Mouse (Mus musculus): ENCODE results near the gene Clic4. TPM values are rescaled to one million over a fixed set of nuclear protein-coding genes. Genes with fewer than 3 reads are reported as not detected.
A peak's percentile ranks its signal among the peaks of the same experiment; 100 is the strongest.

Clic4 gene
- polyA plus RNA-seq, 1 experiment from 2014 or later = 66.9 TPM

GRCm38 (mm10) chr4:135297146-135297545 is 24.5 kb upstream of the Clic4 start:
- Histone ChIP-seq H3K4me3 (ENCODE audit: low read depth, low read length) (no peak overlapping the region), H3K9me3 (ENCODE audit: control insufficient read depth) (no peaks in the 10 kb centered on the region), H3K36me3 (ENCODE audit: control insufficient read depth, insufficient read depth) (no peaks in the 10 kb centered on the region), H3K9ac (ENCODE audit: low read depth, low read length) (no peak overlapping the region), H3K27ac (ENCODE audit: low read depth, low read length) (no peak overlapping the region), H3K27me3 (replicated peaks; ENCODE audit: control insufficient read depth, insufficient read depth, low read length) (no peaks in the 10 kb centered on the region), H3K4me2 (replicated peaks; ENCODE audit: low read depth) (no peak overlapping the region), H3K4me1 (replicated peaks; ENCODE audit: control insufficient read depth, insufficient read depth, low read length) (peaks cover 3% of the 10 kb centered on the region; the same call in 1 of the 2 replicates)
- 87% methylated on average over 7 of the region's 7 CpGs for WGBS
- no peak for TF ChIP-seq CTCF (IDR thresholded peaks at IDR 0.05; ENCODE audit: low read depth)
- no peak for ATAC-seq

- Histone ChIP-seq H3K9ac (ENCODE audit: low read depth, low read length) (no peak overlapping the region), H3K9me3 (ENCODE audit: control insufficient read depth) (no peaks in the 10 kb centered on the region), H3K4me3 (ENCODE audit: low read depth, low read length) (no peak overlapping the region), H3K27me3 (replicated peaks; ENCODE audit: control insufficient read depth, insufficient read depth, low read length) (no peaks in the 10 kb centered on the region), H3K27ac (ENCODE audit: low read depth, low read length) (no peak overlapping the region), H3K36me3 (ENCODE audit: control insufficient read depth, insufficient read depth) (no peaks in the 10 kb centered on the region), H3K4me1 (replicated peaks; ENCODE audit: control insufficient read depth, insufficient read depth, low read length) (peaks cover 3% of the 10 kb centered on the region; the same call in 1 of the 2 replicates), H3K4me2 (replicated peaks; ENCODE audit: low read depth) (no peak overlapping the region)
- no peak for ATAC-seq
- TF ChIP-seq CTCF (IDR thresholded peaks at IDR 0.05; ENCODE audit: low read depth) = no peak
Measured at GRCm38 (mm10) chr4:135296565-135296964, 24.0 kb upstream of the Clic4 start.

GRCm38 (mm10) chr4:135293813-135294212 is 21.2 kb upstream of the Clic4 start:
- no peak for ATAC-seq
- H3K36me3 ChIP-seq (ENCODE audit: control insufficient read depth, insufficient read depth) = no peaks in the 10 kb centered on the region
- no peaks in the 10 kb centered on the region for H3K9me3 ChIP-seq (ENCODE audit: control insufficient read depth)
- TF ChIP-seq CTCF (IDR thresholded peaks at IDR 0.05; ENCODE audit: low read depth) = no peak
- no peaks in the 10 kb centered on the region for H3K27me3 ChIP-seq (replicated peaks; ENCODE audit: control insufficient read depth, insufficient read depth, low read length)
- no peak overlapping the region for H3K9ac ChIP-seq (ENCODE audit: low read depth, low read length)
- no peak overlapping the region for H3K4me3 ChIP-seq (ENCODE audit: low read depth, low read length)
- no peak overlapping the region for H3K27ac ChIP-seq (ENCODE audit: low read depth, low read length)
- H3K4me2 ChIP-seq (replicated peaks; ENCODE audit: low read depth) = no peak overlapping the region
- peaks cover 3% of the 10 kb centered on the region; the same call in 1 of the 2 replicates for H3K4me1 ChIP-seq (replicated peaks; ENCODE audit: control insufficient read depth, insufficient read depth, low read length)
- WGBS = 67% methylated on average over 3 of the region's 3 CpGs

- Histone ChIP-seq H3K4me1 (replicated peaks; ENCODE audit: control insufficient read depth, insufficient read depth, low read length) (peaks cover 3% of the 10 kb centered on the region; the same call in 1 of the 2 replicates), H3K27me3 (replicated peaks; ENCODE audit: control insufficient read depth, insufficient read depth, low read length) (no peaks in the 10 kb centered on the region), H3K4me3 (ENCODE audit: low read depth, low read length) (no peak overlapping the region), H3K4me2 (replicated peaks; ENCODE audit: low read depth) (peak overlapping the region; percentile 37), H3K9me3 (ENCODE audit: control insufficient read depth) (no peaks in the 10 kb centered on the region), H3K36me3 (ENCODE audit: control insufficient read depth, insufficient read depth) (no peaks in the 10 kb centered on the region), H3K9ac (ENCODE audit: low read depth, low read length) (no peak overlapping the region), H3K27ac (ENCODE audit: low read depth, low read length) (peak overlapping the region; percentile 41)
- TF ChIP-seq CTCF (IDR thresholded peaks at IDR 0.05; ENCODE audit: low read depth) = 0 out of 2 replicates have a peak, but pooled peaks have one; percentile 3
- peak; percentile 55 for ATAC-seq
- WGBS = 9% methylated on average over 12 of the region's 12 CpGs
Measured at GRCm38 (mm10) chr4:135292477-135293089, 20.0 kb upstream of the Clic4 start.

- no peak overlapping the region for H3K9ac ChIP-seq (ENCODE audit: low read depth, low read length)
Measured at GRCm38 (mm10) chr4:135291841-135292240, 19.2 kb upstream of the Clic4 start.

GRCm38 (mm10) chr4:135291199-135291598 is 18.6 kb upstream of the Clic4 start:
- Histone ChIP-seq H3K4me3 (ENCODE audit: low read depth, low read length) (no peak overlapping the region), H3K4me2 (replicated peaks; ENCODE audit: low read depth) (no peak overlapping the region), H3K27me3 (replicated peaks; ENCODE audit: control insufficient read depth, insufficient read depth, low read length) (no peaks in the 10 kb centered on the region), H3K9ac (ENCODE audit: low read depth, low read length) (no peak overlapping the region), H3K36me3 (ENCODE audit: control insufficient read depth, insufficient read depth) (no peaks in the 10 kb centered on the region), H3K9me3 (ENCODE audit: control insufficient read depth) (no peaks in the 10 kb centered on the region), H3K4me1 (replicated peaks; ENCODE audit: control insufficient read depth, insufficient read depth, low read length) (peaks cover 15% of the 10 kb centered on the region; the same call in 1 of the 2 replicates), H3K27ac (ENCODE audit: low read depth, low read length) (no peak overlapping the region)
- TF ChIP-seq CTCF (IDR thresholded peaks at IDR 0.05; ENCODE audit: low read depth) = no peak
- ATAC-seq = no peak
- WGBS = 91% methylated on average over 8 of the region's 8 CpGs

More at GRCm38 (mm10) chr4:135291841-135292240, 19.2 kb upstream of the Clic4 start:
- Histone ChIP-seq H3K27ac (ENCODE audit: low read depth, low read length) (no peak overlapping the region), H3K4me1 (replicated peaks; ENCODE audit: control insufficient read depth, insufficient read depth, low read length) (peaks cover 9% of the 10 kb centered on the region; the same call in 1 of the 2 replicates), H3K27me3 (replicated peaks; ENCODE audit: control insufficient read depth, insufficient read depth, low read length) (no peaks in the 10 kb centered on the region), H3K4me2 (replicated peaks; ENCODE audit: low read depth) (no peak overlapping the region), H3K4me3 (ENCODE audit: low read depth, low read length) (no peak overlapping the region), H3K9me3 (ENCODE audit: control insufficient read depth) (no peaks in the 10 kb centered on the region), H3K36me3 (ENCODE audit: control insufficient read depth, insufficient read depth) (no peaks in the 10 kb centered on the region)
- TF ChIP-seq CTCF (IDR thresholded peaks at IDR 0.05; ENCODE audit: low read depth) = no peak
- 45% methylated on average over 6 of the region's 6 CpGs for WGBS
- ATAC-seq = no peak
